Mouse (Mus musculus) thymus, postnatal 10 days (tissue): ENCODE data around the gene Mindy1.
"Not testable (repeated sequence)": the region's sequence is repeated elsewhere in the genome, so short reads cannot be mapped to it uniquely, and the experiment has no call there.

ENCODE experiments used
- DNase-seq, 2 experiments: peaks; one replicate each; pipeline ENCODE4 v3.0.0; 2021; ENCODE audit warnings: low spot score in 2 of 2

The Mindy1 gene

DNA sequence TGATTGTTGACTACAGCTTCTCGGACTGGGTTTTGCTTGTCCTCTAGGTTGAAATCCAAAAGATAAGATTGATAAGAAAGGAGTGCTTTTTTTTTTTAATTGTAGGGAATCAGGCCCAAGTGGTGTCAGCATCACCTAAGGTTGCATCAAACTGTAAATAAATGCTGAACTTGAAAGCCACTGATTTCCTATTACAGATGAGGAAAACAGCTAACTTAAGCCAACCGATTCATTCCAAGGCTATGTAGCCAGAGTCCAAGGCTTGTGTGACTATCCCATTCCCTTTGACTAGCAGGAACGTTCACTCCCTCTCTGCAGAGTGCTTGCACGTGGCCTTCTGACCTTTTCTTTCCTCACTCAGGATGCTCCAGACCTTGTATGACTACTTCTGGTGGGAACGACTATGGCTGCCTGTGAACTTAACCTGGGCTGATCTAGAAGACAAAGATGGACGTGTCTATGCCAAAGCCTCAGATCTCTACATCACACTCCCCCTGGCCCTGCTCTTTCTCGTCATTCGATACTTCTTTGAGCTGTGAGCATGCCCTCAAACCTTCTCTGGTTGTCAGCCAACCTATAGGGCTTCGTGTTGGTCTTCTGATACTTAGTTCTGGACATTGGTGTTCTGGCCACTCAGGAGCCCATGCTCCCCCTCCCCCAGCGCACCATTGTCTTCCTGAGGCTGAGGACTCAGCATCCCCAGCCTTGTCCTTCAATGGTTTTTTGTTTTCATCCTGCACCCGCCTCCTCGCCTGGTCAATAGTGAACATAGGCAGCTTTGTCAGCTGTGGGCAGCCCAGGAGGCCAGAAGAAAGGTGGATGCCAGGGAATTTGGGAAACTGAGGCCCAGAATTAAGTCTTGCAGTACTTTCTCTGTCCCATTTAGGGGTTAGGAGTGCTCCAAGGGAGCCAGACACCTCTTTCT is 38.8 kb downstream of the Mindy1 start:
- no peak for DNase-seq

DNA sequence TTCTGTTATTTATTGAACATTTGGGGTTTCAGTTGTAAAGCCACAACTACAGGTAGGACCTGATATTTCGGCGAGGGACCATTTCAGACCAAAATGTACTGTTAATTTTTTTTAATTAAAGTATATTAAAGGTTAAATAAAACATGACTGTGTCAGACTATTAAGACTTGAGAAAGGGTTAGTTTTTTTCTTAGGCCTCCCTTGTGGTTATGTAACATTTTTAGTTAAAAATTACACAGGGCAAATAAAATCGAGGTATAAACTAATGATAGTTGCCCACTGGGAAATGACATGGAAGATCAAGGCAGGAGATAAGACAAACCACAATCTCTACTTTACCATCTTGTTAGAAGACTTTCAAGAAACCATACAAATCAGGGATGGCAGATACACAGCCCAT is 42.3 kb downstream of the Mindy1 start:
- DNase-seq, result no peak

- DNase-seq, result no peak
Observed at GRCm38 (mm10) chr3:95324454-95325144, 43.5 kb downstream of the Mindy1 start.

DNA sequence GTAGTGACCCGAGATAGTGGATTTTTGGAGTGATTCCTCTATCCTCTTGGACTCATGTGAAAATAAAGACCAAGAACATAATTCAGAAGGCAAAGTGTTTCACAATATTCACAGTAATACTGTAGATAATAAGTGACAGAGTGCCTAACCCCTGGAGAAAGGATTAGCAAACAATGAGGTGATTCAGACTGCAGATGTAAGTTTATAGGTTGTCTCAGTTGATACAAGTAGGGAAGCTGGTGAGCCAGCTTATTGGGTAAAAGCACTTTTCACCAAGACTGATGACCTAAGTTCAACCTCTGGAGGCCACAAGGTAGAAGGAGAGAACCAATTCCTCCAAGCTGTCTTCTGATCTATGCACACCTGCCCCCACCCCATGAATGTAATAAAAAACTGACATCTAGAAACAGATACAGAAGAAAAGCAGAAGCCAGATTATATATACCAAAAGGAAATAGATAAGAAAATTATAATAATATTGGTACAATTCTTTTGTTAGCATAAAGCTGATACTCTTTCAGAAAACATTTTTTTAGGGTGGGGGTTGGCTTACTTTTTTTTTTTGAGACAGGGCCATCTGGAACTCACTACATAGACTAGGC is 47.8 kb downstream of the Mindy1 start:
- no peak for DNase-seq

DNA sequence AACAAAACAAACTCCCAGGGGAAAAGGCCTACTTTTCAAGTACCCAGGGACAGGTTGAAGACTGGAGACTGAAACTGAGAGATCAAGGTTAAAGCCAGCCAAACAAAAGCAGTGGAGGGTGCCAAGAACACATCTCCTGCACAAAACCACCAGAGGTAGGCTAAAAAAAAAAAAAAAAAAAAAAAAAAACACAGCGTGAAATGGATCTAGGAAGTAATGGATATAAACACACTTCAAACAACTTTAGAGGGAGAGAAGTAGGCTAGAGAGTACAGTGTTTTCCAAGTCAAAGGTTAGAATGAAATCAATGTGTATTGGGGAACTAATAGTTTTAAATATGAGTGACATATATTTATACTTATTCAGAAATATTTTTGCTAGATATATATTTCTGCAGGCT is 50.4 kb downstream of the Mindy1 start:
- no peak for DNase-seq

DNA sequence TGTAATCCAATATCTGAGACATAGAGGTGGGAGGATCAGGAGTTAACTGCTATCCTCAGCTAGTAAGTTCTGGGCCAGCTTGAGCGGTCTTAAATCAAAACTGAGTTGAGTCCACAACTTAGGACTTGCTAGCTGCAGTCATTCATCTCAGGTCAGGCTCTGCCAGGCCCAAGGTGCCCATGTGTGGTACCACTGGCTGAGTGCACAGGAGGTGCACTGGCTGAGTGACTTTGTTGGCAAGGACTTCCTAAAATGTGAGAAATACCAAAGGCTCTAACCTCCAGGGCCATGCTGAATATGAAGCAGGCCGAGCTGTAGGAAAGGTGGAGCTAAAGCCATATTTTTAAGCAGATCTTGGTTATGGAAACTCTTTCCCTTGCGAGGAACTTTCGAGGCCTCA is 56.2 kb downstream of the Mindy1 start:
- no peak for DNase-seq

DNA sequence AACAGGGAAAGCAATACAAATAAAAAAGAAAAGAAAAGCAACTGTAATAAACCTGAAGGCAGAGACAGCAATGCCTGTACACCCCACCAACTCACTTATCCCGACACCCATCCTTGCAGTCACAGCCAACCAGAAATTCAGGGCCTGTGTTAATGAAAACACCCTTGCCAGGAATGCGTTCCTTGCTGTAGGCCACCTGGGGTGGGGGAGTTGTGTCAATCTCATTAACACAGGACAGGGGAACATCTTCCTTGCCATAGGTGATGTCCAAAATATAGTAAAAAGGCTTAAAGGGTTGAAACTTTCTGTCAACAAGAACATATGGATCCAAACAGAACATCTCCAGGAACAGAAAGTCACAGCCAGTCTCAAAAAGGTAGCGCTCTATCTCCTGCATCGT is 57.1 kb downstream of the Mindy1 start:
- no peak for DNase-seq

DNA sequence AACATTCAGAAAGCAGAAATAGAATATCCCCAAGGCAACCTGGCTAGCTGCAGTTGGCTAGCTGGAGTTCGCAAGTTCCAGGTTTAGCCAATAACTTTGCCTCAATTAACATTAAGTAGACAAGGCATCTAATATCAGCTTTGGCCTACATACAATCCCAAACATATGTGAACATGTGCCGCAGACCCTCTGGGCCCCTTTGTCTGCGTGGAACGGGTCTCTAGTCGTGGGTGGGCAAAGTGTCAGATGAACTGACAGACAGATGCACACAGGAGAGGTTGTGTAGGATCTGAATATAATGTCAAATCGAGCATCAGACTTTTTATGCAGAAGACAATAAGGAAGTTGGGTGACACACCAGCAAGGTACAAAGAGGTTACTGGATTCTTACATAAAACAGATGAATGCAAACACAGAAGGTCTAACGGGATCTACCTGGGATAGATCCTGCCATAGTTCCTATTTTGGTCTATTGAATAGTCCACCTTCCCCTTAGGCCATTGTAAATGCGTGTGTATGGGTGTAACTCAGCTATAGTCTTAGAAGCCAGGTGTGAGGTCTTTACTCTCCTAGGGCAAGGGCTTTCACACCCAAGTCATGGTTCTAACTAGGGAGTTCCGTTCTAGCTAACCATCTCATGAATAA is 62.3 kb downstream of the Mindy1 start:
- DNase-seq, result not testable (repeated sequence)
